Comparison of ENCODE assay signal across 9 mouse cellular contexts in genomic region chr4:70451750-70452149, GRCm38 (mm10). TPM values are rescaled to one million over a fixed set of nuclear protein-coding genes. Genes with fewer than 3 reads are reported as not detected.
DNase-seq lines count a peak whose midpoint lies in the region; ATAC-seq and TF ChIP-seq lines count a peak whose summit lies in the region.
"Had no signal": no experiment of that assay in that cellular context is flagged by ENCODE, and none has a peak within 500 bp of the region (broad histone marks: within the 10 kb centered on the region; RNA-seq: fewer than 3 reads in every experiment).

No protein-coding gene starts in this region.

- TF ChIP-seq POLR2A in CH12.LX (IDR thresholded peaks at IDR 0.05; ENCODE audit: low read depth, low read length) = no peak

- dilution Hi-C loops in CH12.LX (cut with MboI; ENCODE audit: extremely low pct_ligation_motif_present, extremely low pct_unique_long_range_greater_than_20kb, low sequenced_read_pairs) = no loop called here

- no peaks in the 10 kb centered on the region for H3K4me1 ChIP-seq in intestine, embryonic 14.5 days (replicated peaks; ENCODE audit: control insufficient read depth, insufficient read depth, low read length)
- no peaks in the 10 kb centered on the region for H3K4me1 ChIP-seq in intestine, embryonic 16.5 days (ENCODE audit: control insufficient read depth, insufficient read depth, low read length)
- H3K4me1 ChIP-seq in CH12.LX (ENCODE audit: control insufficient read depth in 1 of 2, insufficient read depth in 2 of 2) = no peaks in the 10 kb centered on the region

- ATAC-seq in intestine, embryonic 14.5 days (replicated peaks; ENCODE audit: low FRiP score, low TSS enrichment, low read depth) = no peak
- ATAC-seq in intestine, embryonic 16.5 days = no peak
- ATAC-seq in megakaryocyte-erythroid progenitor cell, adult 5-6 weeks (replicated peaks; ENCODE audit: low FRiP score, low TSS enrichment, poor library complexity, severe bottlenecking) = 0 out of 2 replicates have a peak, but pooled peaks have one; percentile 70

- H3K36me3 ChIP-seq in intestine, embryonic 14.5 days (ENCODE audit: control insufficient read depth, insufficient read depth, low read length) = 0 out of 2 replicates have a peak, but pooled peaks cover 4% of the 10 kb centered on the region
- H3K36me3 ChIP-seq in intestine, embryonic 16.5 days (ENCODE audit: control insufficient read depth, insufficient read depth, low read length) = no peaks in the 10 kb centered on the region
- no peaks in the 10 kb centered on the region for H3K36me3 ChIP-seq in CH12.LX (replicated peaks in 1 of 2; ENCODE audit: control insufficient read depth in 1 of 2, insufficient read depth in 1 of 2, low read length in 1 of 2)

- no peaks in the 10 kb centered on the region for H3K9me3 ChIP-seq in intestine, embryonic 14.5 days (ENCODE audit: control insufficient read depth, low read length)
- no peaks in the 10 kb centered on the region for H3K9me3 ChIP-seq in intestine, embryonic 16.5 days (ENCODE audit: control insufficient read depth, low read length)
- H3K9me3 ChIP-seq in CH12.LX (replicated peaks; ENCODE audit: low read length) = no peaks in the 10 kb centered on the region

- TF ChIP-seq CTCF in CH12.LX (conservative IDR thresholded peaks at IDR 0.05 in 1 of 2, IDR thresholded peaks at IDR 0.05 in 1 of 2; ENCODE audit: low read depth in 2 of 2, low read length in 2 of 2) = peak; percentile 69 to 84

- H3K9ac ChIP-seq in intestine, embryonic 14.5 days (ENCODE audit: low read length) = no peak overlapping the region
- no peak overlapping the region for H3K9ac ChIP-seq in intestine, embryonic 16.5 days (ENCODE audit: low read depth, low read length)
- no peak overlapping the region for H3K9ac ChIP-seq in CH12.LX (ENCODE audit: insufficient read depth, low read depth)

- no peaks in the 10 kb centered on the region for H3K79me2 ChIP-seq in CH12.LX (replicated peaks; ENCODE audit: control insufficient read depth, extremely low read depth, insufficient read depth, poor library complexity, severe bottlenecking)

- H3K27me3 ChIP-seq in intestine, embryonic 14.5 days (replicated peaks; ENCODE audit: control insufficient read depth, insufficient read depth, low read length) = no peaks in the 10 kb centered on the region
- no peaks in the 10 kb centered on the region for H3K27me3 ChIP-seq in intestine, embryonic 16.5 days (replicated peaks; ENCODE audit: control insufficient read depth, insufficient read depth, low read length)
- H3K27me3 ChIP-seq in CH12.LX (replicated peaks) = no peaks in the 10 kb centered on the region

- DNase-seq in intestine, embryonic 14.5 days (ENCODE audit: low spot score) = peak; percentile 55
- DNase-seq in CH12.LX (ENCODE audit: extremely low read depth) = peak; percentile 51
- DNase-seq in adrenal gland, postnatal 25 days = peak; percentile 35
- peak; percentile 2 for DNase-seq in embryo, embryonic 9.5 days (ENCODE audit: extremely low spot score)
- DNase-seq in kidney, postnatal 4 days = peak; percentile 53 to 54
- peak; percentile 52 for DNase-seq in telencephalon, adult 2 months (ENCODE audit: low read depth, low spot score)

- TF ChIP-seq RAD21 in CH12.LX (IDR thresholded peaks at IDR 0.05; ENCODE audit: low read depth, low read length) = peak; percentile 84

- 1% methylated on average over 2 of the region's 2 CpGs for WGBS in intestine, embryonic 14.5 days
- 0% methylated on average over 2 of the region's 2 CpGs for WGBS in intestine, embryonic 16.5 days

- in situ Hi-C loops in CH12.LX (cut with MboI; ENCODE audit: low pct_ligation_motif_present, low pct_unique_long_range_greater_than_20kb, low sequenced_read_pairs) = loop anchor here (25.0 kb wide), 1 partner anchor 136 kb away; no protein-coding TSS in a partner anchor

- H3K4me2 ChIP-seq in intestine, embryonic 14.5 days (ENCODE audit: low read length) = no peak overlapping the region
- no peak overlapping the region for H3K4me2 ChIP-seq in intestine, embryonic 16.5 days (ENCODE audit: low read depth, low read length)
- H3K4me2 ChIP-seq in CH12.LX (ENCODE audit: insufficient read depth, low read depth, poor library complexity, severe bottlenecking) = no peak overlapping the region

- H3K27ac ChIP-seq in intestine, embryonic 14.5 days (ENCODE audit: low read depth) = no peak overlapping the region
- no peak overlapping the region for H3K27ac ChIP-seq in intestine, embryonic 16.5 days (ENCODE audit: low read length)
- H3K27ac ChIP-seq in CH12.LX (ENCODE audit: insufficient read depth, low read depth) = no peak overlapping the region
- H3K27ac ChIP-seq: macrophage had no signal

- H3K4me3 ChIP-seq in intestine, embryonic 14.5 days (ENCODE audit: low read depth, low read length) = no peak overlapping the region
- no peak overlapping the region for H3K4me3 ChIP-seq in intestine, embryonic 16.5 days (ENCODE audit: low read length)
- no peak overlapping the region for H3K4me3 ChIP-seq in CH12.LX (replicated peaks in 1 of 3; ENCODE audit: low read depth in 2 of 3, low read length in 2 of 3, poor library complexity in 1 of 3)

- no peak for TF ChIP-seq EP300 in CH12.LX (IDR thresholded peaks at IDR 0.05; ENCODE audit: low read length)

TF ChIP-seq in CH12.LX, 34 proteins besides CTCF, POLR2A, EP300 and RAD21:
- TF ChIP-seq MAFK (IDR thresholded peaks at IDR 0.05; ENCODE audit: insufficient replicate concordance, low read length) (no peak), ZKSCAN1 (IDR thresholded peaks at IDR 0.05; ENCODE audit: borderline replicate concordance, low read depth, low read length) (no peak), POLR2AphosphoS2 (IDR thresholded peaks at IDR 0.05; ENCODE audit: low read depth, low read length) (no peak), ZC3H11A (IDR thresholded peaks at IDR 0.05; ENCODE audit: low read depth, low read length) (peak; percentile 37; the same call in 1 of the 2 replicates), SMC3 (IDR thresholded peaks at IDR 0.05; ENCODE audit: low read depth, low read length) (peak; percentile 74)

RNA-seq across cellular contexts. Expression of gene Cdk5rap2, which starts 41.5 kb away (rescaled TPM):
- 20.0 and 21.4 TPM in 2 replicates for polyA plus RNA-seq in intestine, embryonic 14.5 days (2014; fragmentation: Nextera tagmentation; extraction: Ambion mirVana)
- 8.5 and 8.6 TPM in 2 replicates for polyA plus RNA-seq in intestine, embryonic 16.5 days (2015; fragmentation: Nextera tagmentation; extraction: Ambion mirVana)
- total RNA-seq in CH12.LX (2012; rRNA removed) (15.9 and 17.2 TPM in 2 replicates), CH12.LX (2014; rRNA removed) (10.2 and 12.1 TPM in 2 replicates)
- 24.5 and 26.3 TPM in 2 replicates for polyA plus RNA-seq in CH12.LX (2012; ENCODE audit: insufficient read length, low read depth)
- 37.2 and 49.8 TPM in 2 replicates for total RNA-seq in adrenal gland, postnatal 25 days (2021)
- total RNA-seq in megakaryocyte-erythroid progenitor cell, adult 5-6 weeks (2014; fragmentation: Nextera tagmentation) = 14.5 and 15.5 TPM in 2 replicates
- 19.1 and 28.2 TPM in 2 replicates for total RNA-seq in megakaryocyte-erythroid progenitor cell, adult 5-6 weeks (2017)

Comparison
In these comparisons a context has a peak if more than half of its experiments do, and no peak if none do; other contexts are left out.
1. DNase-seq: peak in every context shown above with its lines; median percentile 55 in intestine, embryonic 14.5 days; 54 in kidney, postnatal 4 days; 52 in telencephalon, adult 2 months; 51 in CH12.LX; 35 in adrenal gland, postnatal 25 days; 2 in embryo, embryonic 9.5 days.